Mouse (Mus musculus): ENCODE measurements around the gene Slc35e2.

GRCm38 (mm10) chr4:155658961-155659360 is 57.7 kb downstream of the Slc35e2 start:
- TF ChIP-seq CTCF (IDR thresholded peaks at IDR 0.05; ENCODE audit: control insufficient read depth, insufficient read depth, insufficient read length) = no peak
- TF ChIP-seq CEBPB (IDR thresholded peaks at IDR 0.05; ENCODE audit: low read depth) = no peak
- TF ChIP-seq MYOG (IDR thresholded peaks at IDR 0.05; ENCODE audit: control insufficient read depth, extremely low read depth, insufficient read length) = no peak
- TF ChIP-seq USF1 (IDR thresholded peaks at IDR 0.05; ENCODE audit: low read depth) = no peak
- no peak for TF ChIP-seq MAX (IDR thresholded peaks at IDR 0.05)
- TF ChIP-seq MYOD1 (IDR thresholded peaks at IDR 0.05; ENCODE audit: control insufficient read depth, insufficient read length, low read depth) = no peak
- TF ChIP-seq FOSL1 (IDR thresholded peaks at IDR 0.05; ENCODE audit: insufficient read depth, low read length, poor library complexity, severe bottlenecking) = no peak

Measured in C2C12 (cell line).